ENCODE assay signal across 28 mouse cellular contexts in the genomic region with DNA sequence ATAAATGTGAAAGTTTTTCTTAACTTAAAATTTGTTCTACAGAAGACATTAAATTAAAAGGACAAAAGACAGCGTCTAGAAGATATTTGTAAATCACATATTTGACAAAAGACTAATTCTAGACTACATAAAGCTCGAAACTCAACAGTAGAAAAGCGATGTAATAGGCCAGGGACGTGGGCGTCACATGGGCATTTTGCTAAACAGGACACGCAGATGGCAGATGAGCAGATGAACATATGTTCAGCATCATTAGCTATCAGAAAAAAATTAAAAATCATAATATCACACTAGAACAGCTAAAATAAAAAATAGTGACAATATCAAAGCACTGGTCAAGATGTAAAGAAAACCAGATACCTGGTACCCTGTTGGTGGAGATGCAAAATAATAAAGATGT.
"Had no signal": no experiment of that assay in that cellular context is flagged by ENCODE, and none has a peak within 500 bp of the region (broad histone marks: within the 10 kb centered on the region; RNA-seq: fewer than 3 reads in every experiment).

No protein-coding gene starts in this region.

- H3K9me3 ChIP-seq: heart, embryonic 13.5 days; heart, embryonic 15.5 days; hindbrain, embryonic 10.5 days; hindbrain, embryonic 12.5 days; hindbrain, embryonic 13.5 days; hindbrain, embryonic 15.5 days; intestine, embryonic 15.5 days; kidney, embryonic 15.5 days had no signal

- H3K4me3 ChIP-seq: heart, embryonic 13.5 days; heart, embryonic 15.5 days; hindbrain, embryonic 10.5 days; hindbrain, embryonic 12.5 days; hindbrain, embryonic 13.5 days; hindbrain, embryonic 15.5 days; intestine, embryonic 15.5 days; kidney, embryonic 15.5 days; layer of hippocampus, adult 2 months; left cerebral cortex, adult 2 months had no signal

- DNase-seq: heart, postnatal 10 days; heart, postnatal 14 days; heart, postnatal 36 days; heart, postnatal 4 days; kidney, adult 11 months; kidney, adult 18-20 months; kidney, adult 2 months; kidney, adult 8-10 months; kidney, adult 9 months; kidney, postnatal 10 days; kidney, postnatal 14 days; kidney, postnatal 25 days; kidney, postnatal 36 days; kidney, postnatal 4 days; layer of hippocampus, adult 9-11 months had no signal

- H3K4me1 ChIP-seq: hindbrain, embryonic 13.5 days; hindbrain, embryonic 15.5 days; intestine, embryonic 15.5 days had no signal

- H3K36me3 ChIP-seq: hindbrain, embryonic 10.5 days; hindbrain, embryonic 12.5 days; intestine, embryonic 15.5 days had no signal

- H3K27ac ChIP-seq: heart, embryonic 13.5 days; heart, embryonic 15.5 days; hindbrain, embryonic 10.5 days; hindbrain, embryonic 12.5 days; hindbrain, embryonic 13.5 days; hindbrain, embryonic 14.5 days; hindbrain, embryonic 15.5 days; hindbrain, postnatal 0 days; intestine, embryonic 15.5 days; kidney, embryonic 15.5 days; kidney, postnatal 0 days; layer of hippocampus, adult 2 months had no signal

- H3K27me3 ChIP-seq: heart, embryonic 13.5 days; heart, embryonic 15.5 days; intestine, embryonic 15.5 days; kidney, embryonic 15.5 days had no signal
